ENCODE assay signal across 21 mouse cellular contexts in the genomic region with DNA sequence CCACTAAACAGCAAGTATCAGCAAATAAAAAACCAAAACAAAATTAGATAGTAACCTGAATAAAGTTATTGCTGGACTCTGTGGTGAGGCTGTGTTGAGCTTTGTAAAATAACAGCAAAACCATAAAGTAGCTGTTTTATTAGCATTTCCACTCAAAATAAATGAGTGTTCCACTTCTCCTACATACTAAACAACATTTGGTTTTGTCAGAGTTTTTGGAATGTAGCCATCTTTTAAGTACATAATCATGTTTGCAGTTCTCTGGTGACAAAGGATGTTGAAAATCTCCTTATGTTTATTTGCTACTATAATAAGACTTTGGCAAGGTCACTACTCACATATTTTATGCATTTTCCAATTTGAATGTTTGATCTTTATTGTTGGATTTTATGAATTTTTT.
"Had no signal": no experiment of that assay in that cellular context is flagged by ENCODE, and none has a peak within 500 bp of the region (broad histone marks: within the 10 kb centered on the region; RNA-seq: fewer than 3 reads in every experiment).

No protein-coding gene starts in this region.

- H3K36me3 ChIP-seq: liver, embryonic 13.5 days; liver, embryonic 15.5 days; lung, embryonic 15.5 days; midbrain, embryonic 13.5 days; midbrain, embryonic 15.5 days; neural tube, embryonic 13.5 days; neural tube, embryonic 15.5 days had no signal

- H3K27ac ChIP-seq: liver, embryonic 13.5 days; liver, embryonic 15.5 days; lung, embryonic 15.5 days; macrophage; midbrain, embryonic 13.5 days; midbrain, embryonic 15.5 days; neural tube, embryonic 13.5 days; neural tube, embryonic 15.5 days had no signal

- H3K27me3 ChIP-seq: liver, embryonic 13.5 days; liver, embryonic 15.5 days; lung, embryonic 15.5 days; megakaryocyte, embryonic 14.5 days; midbrain, embryonic 13.5 days; midbrain, embryonic 15.5 days; neural tube, embryonic 13.5 days; neural tube, embryonic 15.5 days had no signal

- H3K4me3 ChIP-seq: liver, embryonic 13.5 days; liver, embryonic 15.5 days; lung, embryonic 15.5 days; megakaryocyte, embryonic 14.5 days; midbrain, embryonic 13.5 days; midbrain, embryonic 15.5 days; myocyte; neural tube, embryonic 13.5 days; neural tube, embryonic 15.5 days had no signal

- H3K9ac ChIP-seq: liver, embryonic 13.5 days; liver, embryonic 15.5 days; liver, postnatal 0 days; lung, embryonic 15.5 days; midbrain, embryonic 13.5 days; midbrain, embryonic 15.5 days; neural tube, embryonic 13.5 days; neural tube, embryonic 15.5 days had no signal

- H3K9me3 ChIP-seq: liver, embryonic 13.5 days; liver, embryonic 15.5 days; lung, embryonic 15.5 days; megakaryocyte, embryonic 14.5 days; midbrain, embryonic 13.5 days; midbrain, embryonic 15.5 days; neural tube, embryonic 13.5 days; neural tube, embryonic 15.5 days had no signal

- H3K4me2 ChIP-seq: liver, embryonic 13.5 days; liver, embryonic 15.5 days; lung, embryonic 15.5 days; midbrain, embryonic 11.5 days; midbrain, embryonic 13.5 days; midbrain, embryonic 15.5 days; neural tube, embryonic 13.5 days; neural tube, embryonic 15.5 days had no signal

- ATAC-seq: liver, postnatal 0 days; midbrain, embryonic 13.5 days; midbrain, embryonic 15.5 days had no signal

- H3K4me1 ChIP-seq: liver, embryonic 13.5 days; liver, embryonic 15.5 days; lung, embryonic 15.5 days; megakaryocyte, embryonic 14.5 days; midbrain, embryonic 13.5 days; midbrain, embryonic 15.5 days; neural tube, embryonic 13.5 days; neural tube, embryonic 15.5 days had no signal

- DNase-seq: liver, embryonic 13.5 days; liver, postnatal 0 days; lung, postnatal 14 days; retina, postnatal 1 day; right cerebral cortex, adult 18-20 months; right cerebral cortex, postnatal 25 days; right cerebral cortex, postnatal 4 days; spleen, adult 18-20 months; thymus, adult 18-20 months; thymus, postnatal 14 days; thymus, postnatal 36 days had no signal
